In the genomic region with DNA sequence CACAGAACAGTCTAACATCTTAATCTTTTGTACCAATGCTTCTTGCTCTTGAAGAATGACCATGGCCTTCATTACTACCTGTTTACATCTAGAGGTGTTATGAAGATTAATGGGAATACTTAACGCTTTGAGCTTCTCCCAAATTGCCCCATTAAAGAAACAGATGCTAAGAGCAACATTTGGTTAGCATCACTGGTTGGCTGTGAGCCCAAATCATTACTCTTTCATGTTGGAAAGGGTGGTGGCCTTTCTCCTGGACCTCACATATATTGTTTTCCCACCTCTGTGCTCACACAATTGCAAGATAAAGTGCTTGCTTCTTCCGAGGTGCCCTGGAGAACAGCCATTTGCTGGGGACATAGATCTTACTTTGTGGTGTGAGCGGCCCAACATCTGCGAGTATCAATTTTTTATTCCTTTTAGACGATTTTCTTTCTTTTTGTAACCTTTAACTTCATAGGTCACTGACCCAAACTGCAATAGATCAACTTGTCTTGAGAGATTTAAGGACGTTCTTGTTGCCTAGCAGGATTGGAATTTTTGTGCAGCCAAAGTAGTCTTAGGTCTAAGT, we compare ENCODE assay signal across 32 mouse cellular contexts.
A peak's percentile ranks its signal among the peaks of the same experiment; 100 is the strongest.
DNase-seq lines count a peak whose midpoint lies in the region; ATAC-seq and TF ChIP-seq lines count a peak whose summit lies in the region.
"Had no signal": no experiment of that assay in that cellular context is flagged by ENCODE, and none has a peak within 500 bp of the region (broad histone marks: within the 10 kb centered on the region; RNA-seq: fewer than 3 reads in every experiment).

No protein-coding gene starts in this region.

- no peak overlapping the region for H3K27ac ChIP-seq in kidney, embryonic 15.5 days
- H3K27ac ChIP-seq in kidney, adult 2 months (ENCODE audit: insufficient read depth, low read depth, low read length) = no peak overlapping the region
- no peak overlapping the region for H3K27ac ChIP-seq in neural tube, embryonic 15.5 days (replicated peaks)
- H3K27ac ChIP-seq: embryonic facial prominence, embryonic 12.5 days; gastrocnemius, adult 2 months; hindbrain, embryonic 13.5 days; layer of hippocampus, adult 2 months; left cerebral cortex, adult 2 months; liver, embryonic 12.5 days; neural tube, embryonic 13.5 days had no signal

- no peak overlapping the region for H3K4me2 ChIP-seq in kidney, embryonic 15.5 days
- H3K4me2 ChIP-seq in neural tube, embryonic 15.5 days = no peak overlapping the region
- H3K4me2 ChIP-seq: embryonic facial prominence, embryonic 12.5 days; heart, embryonic 11.5 days; hindbrain, embryonic 13.5 days; liver, embryonic 12.5 days; midbrain, embryonic 11.5 days; neural tube, embryonic 13.5 days had no signal

- no peaks in the 10 kb centered on the region for H3K9me3 ChIP-seq in kidney, embryonic 15.5 days (replicated peaks)
- no peaks in the 10 kb centered on the region for H3K9me3 ChIP-seq in neural tube, embryonic 15.5 days (replicated peaks)
- H3K9me3 ChIP-seq: embryonic facial prominence, embryonic 12.5 days; hindbrain, embryonic 13.5 days; liver, embryonic 12.5 days; neural tube, embryonic 13.5 days had no signal

- no peaks in the 10 kb centered on the region for H3K27me3 ChIP-seq in kidney, embryonic 15.5 days
- no peaks in the 10 kb centered on the region for H3K27me3 ChIP-seq in kidney, adult 2 months (replicated peaks; ENCODE audit: control insufficient read depth, insufficient read depth, low read length)
- H3K27me3 ChIP-seq in neural tube, embryonic 15.5 days (replicated peaks) = no peaks in the 10 kb centered on the region
- H3K27me3 ChIP-seq: embryonic facial prominence, embryonic 12.5 days; hindbrain, embryonic 13.5 days; liver, embryonic 12.5 days; neural tube, embryonic 13.5 days had no signal

- 0 out of 2 replicates have a peak, but pooled peaks have one; percentile 36 for ATAC-seq in kidney, embryonic 15.5 days (replicated peaks; ENCODE audit: low FRiP score)
- no peak for ATAC-seq in neural tube, embryonic 15.5 days (ENCODE audit: low FRiP score)
- ATAC-seq: activated CD4-positive, CD25-positive, alpha-beta regulatory T cell, adult 4 months; forebrain, embryonic 14.5 days; liver, embryonic 12.5 days; liver, postnatal 0 days had no signal

- no peak overlapping the region for H3K4me3 ChIP-seq in kidney, embryonic 15.5 days (replicated peaks)
- H3K4me3 ChIP-seq in kidney, adult 2 months (ENCODE audit: insufficient read depth, low read depth, low read length) = no peak overlapping the region
- no peak overlapping the region for H3K4me3 ChIP-seq in neural tube, embryonic 15.5 days (replicated peaks)
- H3K4me3 ChIP-seq: embryonic facial prominence, embryonic 12.5 days; gastrocnemius, adult 2 months; hindbrain, embryonic 13.5 days; layer of hippocampus, adult 2 months; left cerebral cortex, adult 2 months; liver, embryonic 12.5 days; myocyte; neural tube, embryonic 13.5 days had no signal

- H3K4me1 ChIP-seq in kidney, embryonic 15.5 days = no peaks in the 10 kb centered on the region
- no peaks in the 10 kb centered on the region for H3K4me1 ChIP-seq in kidney, adult 2 months (ENCODE audit: control insufficient read depth, insufficient read depth, low read length)
- no peaks in the 10 kb centered on the region for H3K4me1 ChIP-seq in neural tube, embryonic 15.5 days
- H3K4me1 ChIP-seq: embryonic facial prominence, embryonic 12.5 days; hindbrain, embryonic 13.5 days; liver, embryonic 12.5 days had no signal

- 18% methylated on average over 6 of the region's 6 CpGs for WGBS in kidney, embryonic 15.5 days
- WGBS in kidney, adult 2 months = 38% methylated on average over 6 of the region's 6 CpGs
- 41% methylated on average over 6 of the region's 6 CpGs for WGBS in neural tube, embryonic 15.5 days

- no peaks in the 10 kb centered on the region for H3K36me3 ChIP-seq in kidney, embryonic 15.5 days
- H3K36me3 ChIP-seq in kidney, adult 2 months (ENCODE audit: control insufficient read depth, insufficient read depth, low read length) = no peaks in the 10 kb centered on the region
- no peaks in the 10 kb centered on the region for H3K36me3 ChIP-seq in neural tube, embryonic 15.5 days
- H3K36me3 ChIP-seq: embryonic facial prominence, embryonic 12.5 days; hindbrain, embryonic 13.5 days; liver, embryonic 12.5 days; neural tube, embryonic 13.5 days had no signal

- TF ChIP-seq CTCF in kidney, adult 2 months (conservative IDR thresholded peaks at IDR 0.05; ENCODE audit: insufficient read depth, insufficient read length, low read depth, low read length) = no peak

- H3K9ac ChIP-seq in kidney, embryonic 15.5 days = no peak overlapping the region
- no peak overlapping the region for H3K9ac ChIP-seq in neural tube, embryonic 15.5 days (replicated peaks)
- H3K9ac ChIP-seq: embryonic facial prominence, embryonic 12.5 days; hindbrain, embryonic 13.5 days; liver, embryonic 12.5 days; liver, postnatal 0 days; neural tube, embryonic 13.5 days had no signal

- DNase-seq in kidney, adult 2 months = no peak
- DNase-seq in neural tube, embryonic 10.5 days (ENCODE audit: extremely low spot score, low spot score) = peak; percentile 17
- DNase-seq in hindlimb bud, embryonic 11.5 days (ENCODE audit: extremely low spot score, low read depth, low spot score) = peak; percentile 62
- no peak for DNase-seq in T-cell, adult 2 months (ENCODE audit: low spot score)
- no peak for DNase-seq in ovary, adult 18-20 months (ENCODE audit: low spot score)
- DNase-seq: adrenal gland, postnatal 14 days; B cell, adult 2 months; cerebellum, adult 11-12 months; cerebellum, adult 9-11 months; gastrocnemius, adult 2 months; gastrocnemius, postnatal 36 days; heart, adult 18-20 months; heart, postnatal 4 days; kidney, adult 9 months; kidney, postnatal 25 days; liver, postnatal 0 days; lung, postnatal 14 days; retina, postnatal 1 day; right cerebral cortex, postnatal 14 days had no signal

- no peak for TF ChIP-seq POLR2A in kidney, adult 2 months (IDR thresholded peaks at IDR 0.05; ENCODE audit: low read depth, low read length)

Comparison
In these comparisons a context has a peak if more than half of its experiments do, and no peak if none do; other contexts are left out.
1. DNase-seq: peak in neural tube, embryonic 10.5 days (single experiment) and hindlimb bud, embryonic 11.5 days (single experiment); none in kidney, adult 2 months (single experiment), T-cell, adult 2 months (single experiment) and ovary, adult 18-20 months (single experiment).